Mouse (Mus musculus): ENCODE results near the gene Akr1c18. TPM values are rescaled to one million over a fixed set of nuclear protein-coding genes. Genes with fewer than 3 reads are reported as not detected.
"Not testable (repeated sequence)": the region's sequence is repeated elsewhere in the genome, so short reads cannot be mapped to it uniquely, and the experiment has no call there.

Akr1c18 gene
- polyA plus RNA-seq, 1 experiment from 2014 or later, result 0.22 TPM

DNA sequence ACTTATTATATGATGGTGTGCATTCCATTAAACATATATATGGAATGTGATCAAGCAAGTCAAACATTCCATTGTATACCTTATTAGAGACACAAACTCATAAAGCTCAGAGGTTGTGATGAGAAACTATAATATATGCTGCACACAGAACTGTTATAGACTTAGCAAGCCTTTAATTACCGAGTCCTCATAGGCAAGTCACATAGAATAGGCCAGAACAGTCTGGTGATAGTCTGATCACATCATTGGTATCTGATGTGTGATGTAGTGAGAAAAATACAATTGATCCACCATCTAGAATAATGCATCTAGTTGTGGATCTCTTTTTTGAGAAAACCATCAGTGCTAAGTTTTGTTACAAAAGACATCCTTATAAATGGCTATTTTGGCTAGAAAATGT lies 19.1 kb downstream of the Akr1c18 start:
- ATAC-seq (ENCODE audit: insufficient read depth) (no peak), DNase-seq (no peak)
- no peak overlapping the region for H3K9ac ChIP-seq
- H3K4me3 ChIP-seq (ENCODE audit: low read depth, low read length), result no peak overlapping the region
- H3K9me3 ChIP-seq (ENCODE audit: low read depth, low read length), result no peaks in the 10 kb centered on the region
- H3K4me1 ChIP-seq (ENCODE audit: insufficient read depth), result no peaks in the 10 kb centered on the region
- 68% methylated on average over 1 of the region's 1 CpGs for WGBS
- no peak for TF ChIP-seq CTCF (IDR thresholded peaks at IDR 0.05; ENCODE audit: low read depth)
- H3K27ac ChIP-seq (ENCODE audit: low read depth), result no peak overlapping the region
- H3K27me3 ChIP-seq (ENCODE audit: insufficient read depth, low read length), result no peaks in the 10 kb centered on the region
- H3K4me2 ChIP-seq, result no peak overlapping the region
- no peaks in the 10 kb centered on the region for H3K36me3 ChIP-seq (ENCODE audit: insufficient read depth)

DNA sequence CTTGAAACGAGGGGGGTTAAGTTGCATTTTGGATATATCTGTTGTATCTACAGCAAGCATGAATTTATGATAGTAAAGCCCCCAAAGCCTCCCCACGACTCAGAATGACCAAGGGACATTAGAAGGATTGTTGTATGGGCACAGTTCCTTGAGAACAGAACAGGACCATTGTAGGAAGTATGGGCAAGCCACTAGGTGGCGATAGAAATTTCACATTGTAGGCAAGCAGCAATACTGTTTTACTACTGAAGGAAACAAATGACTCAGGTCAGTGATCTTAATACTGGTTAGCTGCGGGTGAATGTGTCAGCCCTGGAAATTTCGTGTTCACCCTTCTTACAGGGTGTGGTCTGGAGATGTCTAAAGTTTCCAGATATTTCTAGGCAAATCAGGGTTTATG lies 21.4 kb downstream of the Akr1c18 start:
- ATAC-seq (ENCODE audit: insufficient read depth), result no peak
- H3K4me3 ChIP-seq (ENCODE audit: low read depth, low read length), result no peak overlapping the region
- peak; percentile 60 for DNase-seq
- H3K27me3 ChIP-seq (ENCODE audit: insufficient read depth, low read length), result no peaks in the 10 kb centered on the region
- H3K4me2 ChIP-seq, result no peak overlapping the region
- H3K9ac ChIP-seq, result no peak overlapping the region
- H3K36me3 ChIP-seq (ENCODE audit: insufficient read depth), result no peaks in the 10 kb centered on the region
- 32% methylated on average over 5 of the region's 5 CpGs for WGBS
- no peaks in the 10 kb centered on the region for H3K4me1 ChIP-seq (ENCODE audit: insufficient read depth)
- TF ChIP-seq CTCF (IDR thresholded peaks at IDR 0.05; ENCODE audit: low read depth), result peak; percentile 66
- no peaks in the 10 kb centered on the region for H3K9me3 ChIP-seq (ENCODE audit: low read depth, low read length)
- H3K27ac ChIP-seq (ENCODE audit: low read depth), result no peak overlapping the region

DNA sequence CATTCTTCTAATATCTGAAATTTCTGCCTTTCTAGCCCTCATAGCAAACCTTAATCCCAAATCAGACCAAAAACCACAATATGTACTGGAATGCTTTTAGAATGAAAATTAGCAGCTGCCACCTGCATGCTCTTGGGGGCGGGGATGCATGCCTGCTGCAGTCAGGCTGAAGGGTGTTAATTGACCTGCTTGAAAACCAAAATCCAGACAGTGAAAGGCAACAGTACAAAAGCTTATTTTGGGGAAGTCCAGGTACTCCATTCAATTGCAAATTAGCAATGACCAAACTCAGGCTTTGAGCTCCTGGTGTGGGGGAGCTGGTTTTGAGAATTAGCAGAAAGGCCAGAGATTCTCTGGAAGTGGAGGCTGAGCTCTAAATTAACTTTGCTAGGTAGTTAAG lies 24.6 kb downstream of the Akr1c18 start:
- 89% methylated on average over 1 of the region's 1 CpGs for WGBS
- not testable (repeated sequence) for H3K4me3 ChIP-seq (ENCODE audit: low read depth, low read length); ATAC-seq (ENCODE audit: insufficient read depth); H3K4me2 ChIP-seq; DNase-seq; H3K27me3 ChIP-seq (ENCODE audit: insufficient read depth, low read length); H3K4me1 ChIP-seq (ENCODE audit: insufficient read depth); H3K9me3 ChIP-seq (ENCODE audit: low read depth, low read length); H3K9ac ChIP-seq; H3K36me3 ChIP-seq (ENCODE audit: insufficient read depth); H3K27ac ChIP-seq (ENCODE audit: low read depth)

DNA sequence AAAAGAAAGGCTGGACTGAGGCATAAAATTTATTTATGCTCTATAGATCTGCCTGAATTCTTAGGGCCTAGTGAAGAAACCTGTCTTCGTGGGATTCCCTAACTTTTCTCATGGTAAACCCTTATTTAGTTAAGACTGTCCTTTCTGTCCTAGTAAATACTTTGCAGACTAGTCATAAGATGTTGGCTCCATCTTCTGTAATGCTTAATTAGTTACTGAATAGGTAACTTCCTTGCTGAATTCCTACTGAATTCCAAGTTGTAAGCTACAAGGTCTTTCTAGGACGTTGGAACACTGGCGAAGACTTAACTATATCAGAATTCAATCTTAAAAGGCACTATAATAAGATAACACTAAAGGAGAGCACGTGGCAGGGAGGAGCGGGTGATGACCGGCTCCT lies 26.0 kb downstream of the Akr1c18 start:
- not testable (repeated sequence) for H3K4me3 ChIP-seq (ENCODE audit: low read depth, low read length); H3K36me3 ChIP-seq (ENCODE audit: insufficient read depth); H3K9ac ChIP-seq; H3K9me3 ChIP-seq (ENCODE audit: low read depth, low read length); H3K27ac ChIP-seq (ENCODE audit: low read depth); DNase-seq; H3K27me3 ChIP-seq (ENCODE audit: insufficient read depth, low read length); H3K4me1 ChIP-seq (ENCODE audit: insufficient read depth); ATAC-seq (ENCODE audit: insufficient read depth); H3K4me2 ChIP-seq
- WGBS, result 87% methylated on average over 6 of the region's 6 CpGs

DNA sequence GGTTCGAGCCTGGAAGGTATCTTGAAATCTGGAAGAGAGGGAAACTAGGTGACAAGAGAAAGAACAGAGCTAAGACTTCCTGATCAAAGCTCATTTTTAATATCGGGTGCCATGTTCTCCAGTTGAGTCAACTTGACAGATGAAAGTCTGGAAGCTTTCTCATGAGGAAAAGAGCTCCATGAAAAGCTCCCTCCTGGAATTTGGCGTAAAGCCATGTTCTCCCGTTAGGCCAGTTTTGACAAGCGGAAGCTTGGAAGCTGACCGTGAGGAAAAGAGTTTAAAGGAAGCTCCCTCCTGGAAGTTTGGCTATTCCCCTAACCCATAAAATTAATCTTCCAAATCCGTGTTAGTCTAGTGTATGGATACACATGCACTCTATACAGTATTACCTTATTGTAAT lies 27.3 kb downstream of the Akr1c18 start:
- Histone ChIP-seq H3K4me1 (ENCODE audit: insufficient read depth) (no peaks in the 10 kb centered on the region), H3K4me3 (ENCODE audit: low read depth, low read length) (no peak overlapping the region), H3K9me3 (ENCODE audit: low read depth, low read length) (no peaks in the 10 kb centered on the region), H3K27me3 (ENCODE audit: insufficient read depth, low read length) (no peaks in the 10 kb centered on the region), H3K9ac (no peak overlapping the region), H3K27ac (ENCODE audit: low read depth) (no peak overlapping the region), H3K36me3 (ENCODE audit: insufficient read depth) (no peaks in the 10 kb centered on the region), H3K4me2 (no peak overlapping the region)
- ATAC-seq (ENCODE audit: insufficient read depth) (no peak), DNase-seq (peak; percentile 45)
- 59% methylated on average over 7 of the region's 7 CpGs for WGBS
- no peak for TF ChIP-seq CTCF (IDR thresholded peaks at IDR 0.05; ENCODE audit: low read depth)

DNA sequence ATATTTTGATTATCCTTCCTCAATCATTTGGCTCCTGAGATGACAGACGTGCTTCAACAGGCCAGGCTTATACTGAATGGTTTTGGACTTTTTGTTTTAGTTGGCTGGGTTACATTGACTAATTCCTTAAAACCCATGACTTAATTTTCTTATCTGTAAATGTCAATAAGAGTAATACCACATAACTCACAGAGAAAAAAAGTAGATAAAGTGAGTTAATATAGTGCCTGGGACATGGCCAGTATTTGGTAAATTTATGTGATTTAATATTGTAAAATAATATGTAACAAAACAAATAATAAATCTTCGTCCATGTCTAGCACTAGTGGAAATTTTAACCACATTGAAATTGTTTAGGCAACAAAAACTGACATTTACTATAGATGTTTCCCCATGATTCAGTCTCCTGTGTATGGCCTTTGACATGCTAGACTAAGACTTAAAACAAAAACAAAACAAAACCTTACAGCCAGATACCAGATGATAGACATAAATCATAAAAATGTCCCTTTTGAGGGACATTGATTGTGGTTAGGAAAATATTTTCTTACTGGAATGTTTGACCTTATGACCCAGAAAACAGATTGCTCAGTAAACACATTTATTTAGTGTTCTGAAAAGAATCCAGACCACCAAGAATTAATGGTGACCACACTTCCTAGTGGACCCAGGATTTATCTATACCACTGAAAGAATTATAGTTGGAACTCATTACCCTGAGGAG lies 31.1 kb downstream of the Akr1c18 start:
- no peak overlapping the region for H3K4me3 ChIP-seq (ENCODE audit: low read depth, low read length)
- TF ChIP-seq CTCF (IDR thresholded peaks at IDR 0.05; ENCODE audit: low read depth), result no peak
- H3K4me1 ChIP-seq (ENCODE audit: insufficient read depth), result no peaks in the 10 kb centered on the region
- 60% methylated on average over 2 of the region's 2 CpGs for WGBS
- no peak for ATAC-seq (ENCODE audit: insufficient read depth)
- no peaks in the 10 kb centered on the region for H3K36me3 ChIP-seq (ENCODE audit: insufficient read depth)
- no peak overlapping the region for H3K4me2 ChIP-seq
- H3K9me3 ChIP-seq (ENCODE audit: low read depth, low read length), result no peaks in the 10 kb centered on the region
- no peak for DNase-seq
- no peak overlapping the region for H3K9ac ChIP-seq
- no peaks in the 10 kb centered on the region for H3K27me3 ChIP-seq (ENCODE audit: insufficient read depth, low read length)
- H3K27ac ChIP-seq (ENCODE audit: low read depth), result no peak overlapping the region

DNA sequence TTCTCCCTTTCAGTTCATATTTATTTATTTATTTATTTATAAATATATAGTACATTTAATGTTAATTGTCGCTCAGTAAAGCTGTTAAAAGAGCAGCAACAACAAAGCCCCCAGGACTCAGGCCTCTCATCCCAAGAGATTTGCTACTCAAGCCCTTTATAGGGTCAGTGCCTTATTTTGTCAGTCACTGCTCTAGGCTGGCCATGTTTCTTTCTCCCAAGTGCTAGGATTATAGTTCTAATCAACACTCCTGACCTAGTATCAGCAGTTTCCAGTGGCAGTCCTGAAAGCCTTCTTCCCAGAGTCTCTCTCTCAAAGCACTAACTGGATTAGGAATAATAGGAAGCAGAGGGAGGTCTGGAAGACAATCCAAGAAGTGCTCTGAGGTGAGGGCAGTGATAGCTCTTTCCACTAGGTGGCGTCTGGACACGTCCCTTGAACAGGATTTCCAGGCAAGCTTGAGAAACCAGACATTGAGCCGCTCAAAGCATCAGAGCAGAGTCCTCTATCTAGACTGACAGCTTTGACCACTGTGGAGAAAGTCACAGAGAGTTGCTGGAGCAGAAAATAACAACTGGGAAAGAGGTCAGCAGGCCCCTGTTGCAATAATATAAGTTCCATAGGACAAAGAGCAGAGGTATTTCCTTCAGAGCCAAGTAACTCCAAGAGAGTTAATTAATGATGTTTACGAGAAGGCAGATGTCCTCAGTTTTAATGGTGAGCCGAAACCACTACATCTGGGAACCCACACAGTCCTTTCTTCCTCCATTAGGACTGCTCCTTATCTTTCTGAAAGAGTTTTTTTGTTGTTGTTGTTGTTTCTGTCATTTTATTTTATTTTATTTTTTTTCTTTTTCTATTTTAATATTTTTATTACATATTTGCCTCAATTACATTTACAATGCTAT lies 39.9 kb downstream of the Akr1c18 start:
- Histone ChIP-seq H3K27me3 (ENCODE audit: insufficient read depth, low read length) (no peaks in the 10 kb centered on the region), H3K4me1 (ENCODE audit: insufficient read depth) (no peaks in the 10 kb centered on the region), H3K36me3 (ENCODE audit: insufficient read depth) (no peaks in the 10 kb centered on the region), H3K4me3 (ENCODE audit: low read depth, low read length) (no peak overlapping the region), H3K9me3 (ENCODE audit: low read depth, low read length) (no peaks in the 10 kb centered on the region), H3K9ac (no peak overlapping the region), H3K4me2 (no peak overlapping the region), H3K27ac (ENCODE audit: low read depth) (no peak overlapping the region)
- TF ChIP-seq CTCF (IDR thresholded peaks at IDR 0.05; ENCODE audit: low read depth), result peak; percentile 83
- WGBS, result 27% methylated on average over 6 of the region's 6 CpGs
- ATAC-seq (ENCODE audit: insufficient read depth), result peak; percentile 88
- peak; percentile 89 for DNase-seq
